Mouse (Mus musculus) urinary bladder, postnatal 4 days (tissue): Measurements from ENCODE around the gene Mast3.
"Not testable (repeated sequence)": the region's sequence is repeated elsewhere in the genome, so short reads cannot be mapped to it uniquely, and the experiment has no call there.

Experiments used
- DNase-seq, 2 experiments: peaks; one replicate each; pipeline ENCODE4 v3.0.0; 2021 to 2022; ENCODE audit warnings: low spot score in 2 of 2

The Mast3 gene

GRCm38 (mm10) chr8:70834071-70834470 lies 29.2 kb upstream of the Mast3 start:
- no peak for DNase-seq

GRCm38 (mm10) chr8:70833520-70833919 lies 28.7 kb upstream of the Mast3 start:
- no peak for DNase-seq

- DNase-seq = no peak
These were observed 28.2 kb upstream of the Mast3 start for GRCm38 (mm10) chr8:70833018-70833482.

GRCm38 (mm10) chr8:70832371-70832770 lies 27.5 kb upstream of the Mast3 start:
- no peak for DNase-seq

- DNase-seq = no peak
These were observed 26.7 kb upstream of the Mast3 start for GRCm38 (mm10) chr8:70831517-70831916.

- DNase-seq = no peak
These were observed 22.9 kb upstream of the Mast3 start for GRCm38 (mm10) chr8:70827796-70828195.

GRCm38 (mm10) chr8:70827010-70827409 lies 22.2 kb upstream of the Mast3 start:
- no peak for DNase-seq

- no peak for DNase-seq
These were observed 21.0 kb upstream of the Mast3 start for GRCm38 (mm10) chr8:70825816-70826215.

- no peak for DNase-seq
These were observed 18.9 kb upstream of the Mast3 start for GRCm38 (mm10) chr8:70823802-70824201.

GRCm38 (mm10) chr8:70822594-70822993 lies 17.7 kb upstream of the Mast3 start:
- DNase-seq = not testable (repeated sequence)

GRCm38 (mm10) chr8:70821992-70822391 lies 17.1 kb upstream of the Mast3 start:
- no peak for DNase-seq

GRCm38 (mm10) chr8:70821399-70821962 lies 16.6 kb upstream of the Mast3 start:
- DNase-seq = peak; percentile 54 to 77

- peak; percentile 44 to 74 for DNase-seq
These were observed 15.5 kb upstream of the Mast3 start for GRCm38 (mm10) chr8:70820101-70820935.

GRCm38 (mm10) chr8:70816679-70817078 lies 11.8 kb upstream of the Mast3 start:
- DNase-seq = no peak

GRCm38 (mm10) chr8:70812885-70813284 lies 8.0 kb upstream of the Mast3 start:
- no peak for DNase-seq

GRCm38 (mm10) chr8:70812055-70812454 lies 7.2 kb upstream of the Mast3 start:
- no peak for DNase-seq

GRCm38 (mm10) chr8:70810962-70811680 lies 6.3 kb upstream of the Mast3 start:
- DNase-seq = no peak

- DNase-seq = no peak
These were observed 4.3 kb upstream of the Mast3 start for GRCm38 (mm10) chr8:70808955-70809701.

GRCm38 (mm10) chr8:70808239-70808638 lies 3.4 kb upstream of the Mast3 start, which contains the start of gene Il12rb1:
TSS of gene Il12rb1 (plus strand) at chr8:70808449.
- DNase-seq = no peak

GRCm38 (mm10) chr8:70807304-70807703 lies 2.5 kb upstream of the Mast3 start:
- no peak for DNase-seq

- DNase-seq = no peak
These were observed 1.7 kb upstream of the Mast3 start for GRCm38 (mm10) chr8:70806541-70806940.
